Mouse (Mus musculus) megakaryocyte, embryonic 14.5 days (primary cell): ENCODE results near the gene Adamtsl3.

Experiments
- FLI1 ChIP-seq: IDR thresholded peaks from 2 replicates; pipeline ENCODE4 v1.6.1; 2012; ENCODE audit warnings: low read length, inconsistent platforms, mixed read lengths
- GATA1 ChIP-seq: IDR thresholded peaks from 3 replicates; pipeline ENCODE4 v1.6.1; 2012; ENCODE audit warnings: mixed read lengths, low read length, inconsistent platforms, borderline replicate concordance

- TF ChIP-seq GATA1 (no peak), FLI1 (no peak)
Measured at GRCm38 (mm10) chr7:82492881-82493280, 157.4 kb downstream of the Adamtsl3 start.
